Mouse (Mus musculus) hindbrain, embryonic 14.5 days (tissue): ENCODE measurements around the gene Serpinf1. TPM values are rescaled to one million over a fixed set of nuclear protein-coding genes. Genes with fewer than 3 reads are reported as not detected.

ENCODE experiments used
- ATAC-seq: fragments of 200-750 bp; cut with Nextera tagmentation; 2 replicates; pipeline ENCODE4 v1.8.0; 2017; ENCODE audit warnings: moderate number of reproducible peaks, mild to moderate bottlenecking, moderate TSS enrichment, moderate library complexity; ENCODE audit not compliant: low FRiP score
- DNase-seq: peaks from one replicate; pipeline ENCODE4 v3.0.0-alpha.2; 2015; ENCODE audit warnings: low spot score
- H3K27ac ChIP-seq: fragments of 300-500 bp; sonication (generic); 2 replicates; pipeline ENCODE4 v1.5.1; 2014; ENCODE audit warnings: mild to moderate bottlenecking, moderate library complexity
- H3K27me3 ChIP-seq: fragments of 300-500 bp; sonication (generic); 2 replicates; pipeline ENCODE4 v1.6.1; 2014; ENCODE audit warnings: mild to moderate bottlenecking, low read length, mixed read lengths; ENCODE audit not compliant: control insufficient read depth, insufficient read depth
- H3K36me3 ChIP-seq: fragments of 300-500 bp; sonication (generic); replicated peaks from 2 replicates; pipeline ENCODE4 v1.6.1; 2014; ENCODE audit not compliant: control insufficient read depth, insufficient read depth
- H3K4me1 ChIP-seq: fragments of 300-500 bp; sonication (generic); replicated peaks from 2 replicates; pipeline ENCODE4 v1.6.1; 2014; ENCODE audit warnings: antibody characterized with exemption, low read length, mixed read lengths; ENCODE audit not compliant: control insufficient read depth, insufficient read depth
- H3K4me2 ChIP-seq: fragments of 300-500 bp; sonication (generic); replicated peaks from 2 replicates; pipeline ENCODE4 v1.6.1; 2014; ENCODE audit warnings: mild to moderate bottlenecking, moderate library complexity
- H3K4me3 ChIP-seq: fragments of 300-500 bp; sonication (generic); replicated peaks from 2 replicates; pipeline ENCODE4 v1.5.1; 2014; ENCODE audit warnings: mild to moderate bottlenecking, low read length
- H3K9ac ChIP-seq: fragments of 300-500 bp; sonication (generic); 2 replicates; pipeline ENCODE4 v1.6.1; 2014
- H3K9me3 ChIP-seq: fragments of 300-500 bp; sonication (generic); 2 replicates; pipeline ENCODE4 v1.6.1; 2016; ENCODE audit warnings: low read length; ENCODE audit not compliant: control insufficient read depth
- WGBS: fragments of 180-500 bp; shearing (Covaris S2); extraction: QIAGEN DNeasy Blood & Tissue Kit; methylation state at CpG from one replicate; pipeline ENCODE4 v1.1.7; 2014; 5-methylcytosine and 5-hydroxymethylcytosine counted together
- polyA plus RNA-seq: library from polyadenylated mRNA; unstranded; fragments of >200 nt; fragmentation: Nextera tagmentation; extraction: Ambion mirVana; gene quantifications from 2 replicates; pipeline ENCODE4 v1.2.1, GENCODE M21; 2014

The Serpinf1 gene
- polyA plus RNA-seq, 1 experiment from 2014 or later, result 66.1 TPM

DNA sequence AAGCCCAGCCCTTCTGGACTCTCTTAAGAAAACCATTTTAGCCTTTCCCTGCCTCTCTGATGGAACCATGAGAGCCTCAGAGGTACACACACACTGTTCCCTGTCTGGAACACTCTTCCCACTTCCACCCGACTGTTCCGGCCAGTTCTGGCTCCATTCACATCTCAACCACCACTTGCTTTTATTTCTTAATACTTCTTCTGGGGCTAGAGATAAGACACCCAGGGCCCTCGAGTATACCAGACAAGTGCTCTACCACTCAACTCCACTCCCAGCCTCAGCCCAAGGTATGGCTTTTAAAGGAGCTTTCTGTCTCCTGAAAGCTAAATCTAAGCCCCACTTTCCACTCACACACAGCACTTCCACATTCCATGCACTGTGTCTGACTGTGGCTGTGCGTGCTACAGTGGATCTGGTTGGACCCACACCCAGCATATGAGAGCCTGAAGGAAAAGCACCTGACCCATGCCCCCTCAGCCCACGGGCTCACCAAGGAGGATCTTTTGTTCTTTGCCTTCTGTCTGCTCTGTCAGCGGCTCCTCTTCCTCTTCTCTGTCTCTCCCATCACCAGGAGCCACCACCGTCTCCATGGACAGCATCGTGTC, 27.9 kb upstream of the Serpinf1 start:
- Histone ChIP-seq H3K4me2 (no peak overlapping the region), H3K4me1 (peaks cover 14% of the 10 kb centered on the region), H3K36me3 (peaks cover 37% of the 10 kb centered on the region), H3K27ac (no peak overlapping the region), H3K27me3 (no peaks in the 10 kb centered on the region), H3K9me3 (no peaks in the 10 kb centered on the region), H3K9ac (no peak overlapping the region), H3K4me3 (no peak overlapping the region)
- no peak for DNase-seq
- 88% methylated on average over 8 of the region's 8 CpGs for WGBS
- ATAC-seq, result no peak

GRCm38 (mm10) chr11:75449695-75450094, 27.2 kb upstream of the Serpinf1 start:
- Histone ChIP-seq H3K9ac (no peak overlapping the region), H3K36me3 (peaks cover 43% of the 10 kb centered on the region)
- 81% methylated on average over 7 of the region's 7 CpGs for WGBS

DNA sequence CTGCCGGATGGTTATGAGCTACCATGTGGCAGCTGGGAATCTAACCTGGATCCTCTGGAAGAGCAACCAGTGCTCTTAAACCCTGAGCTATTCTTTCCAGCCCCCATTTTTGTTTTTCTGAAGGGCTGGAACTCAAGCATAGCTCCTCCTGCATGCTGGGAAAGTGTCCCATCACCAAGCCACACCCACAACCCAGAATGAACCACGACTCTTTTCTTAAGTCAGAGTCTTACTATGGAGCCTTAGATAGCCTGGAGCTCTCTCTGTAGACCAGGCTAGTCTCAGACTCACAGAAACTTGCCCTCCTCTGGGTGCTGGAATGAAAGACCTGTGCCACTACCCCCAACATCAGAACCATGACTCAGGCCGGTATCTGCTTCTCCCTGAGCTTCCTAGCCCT, 26.1 kb upstream of the Serpinf1 start:
- H3K4me1 ChIP-seq, result peaks cover 2% of the 10 kb centered on the region
- H3K4me3 ChIP-seq, result no peak overlapping the region
- no peak overlapping the region for H3K27ac ChIP-seq
- no peak for ATAC-seq
- H3K4me2 ChIP-seq, result no peak overlapping the region
- no peaks in the 10 kb centered on the region for H3K27me3 ChIP-seq
- H3K9me3 ChIP-seq, result no peaks in the 10 kb centered on the region
- H3K9ac ChIP-seq, result no peak overlapping the region
- peaks cover 43% of the 10 kb centered on the region for H3K36me3 ChIP-seq
- no peak for DNase-seq
- WGBS, result 86% methylated on average over 3 of the region's 3 CpGs

More at GRCm38 (mm10) chr11:75449695-75450094, 27.2 kb upstream of the Serpinf1 start:
- H3K9me3 ChIP-seq, result no peaks in the 10 kb centered on the region
- no peak for DNase-seq
- H3K27ac ChIP-seq, result no peak overlapping the region
- peaks cover 8% of the 10 kb centered on the region for H3K4me1 ChIP-seq
- H3K4me2 ChIP-seq, result no peak overlapping the region
- no peak overlapping the region for H3K4me3 ChIP-seq
- no peaks in the 10 kb centered on the region for H3K27me3 ChIP-seq
- ATAC-seq, result no peak

GRCm38 (mm10) chr11:75443711-75444110, 21.2 kb upstream of the Serpinf1 start:
- 30% methylated on average over 8 of the region's 8 CpGs for WGBS
- Histone ChIP-seq H3K9me3 (no peaks in the 10 kb centered on the region), H3K27me3 (no peaks in the 10 kb centered on the region), H3K4me1 (no peaks in the 10 kb centered on the region), H3K4me2 (no peak overlapping the region), H3K4me3 (no peak overlapping the region), H3K27ac (no peak overlapping the region), H3K36me3 (peaks cover 63% of the 10 kb centered on the region), H3K9ac (no peak overlapping the region)
- no peak for ATAC-seq
- DNase-seq, result no peak

GRCm38 (mm10) chr11:75441601-75442000, 19.1 kb upstream of the Serpinf1 start:
- no peak overlapping the region for H3K4me3 ChIP-seq
- no peak overlapping the region for H3K9ac ChIP-seq
- no peak overlapping the region for H3K4me2 ChIP-seq
- 74% methylated on average over 16 of the region's 16 CpGs for WGBS
- no peaks in the 10 kb centered on the region for H3K27me3 ChIP-seq
- no peak for DNase-seq
- no peak for ATAC-seq
- H3K27ac ChIP-seq, result no peak overlapping the region
- no peaks in the 10 kb centered on the region for H3K4me1 ChIP-seq
- H3K36me3 ChIP-seq, result peaks cover 47% of the 10 kb centered on the region
- no peaks in the 10 kb centered on the region for H3K9me3 ChIP-seq

DNA sequence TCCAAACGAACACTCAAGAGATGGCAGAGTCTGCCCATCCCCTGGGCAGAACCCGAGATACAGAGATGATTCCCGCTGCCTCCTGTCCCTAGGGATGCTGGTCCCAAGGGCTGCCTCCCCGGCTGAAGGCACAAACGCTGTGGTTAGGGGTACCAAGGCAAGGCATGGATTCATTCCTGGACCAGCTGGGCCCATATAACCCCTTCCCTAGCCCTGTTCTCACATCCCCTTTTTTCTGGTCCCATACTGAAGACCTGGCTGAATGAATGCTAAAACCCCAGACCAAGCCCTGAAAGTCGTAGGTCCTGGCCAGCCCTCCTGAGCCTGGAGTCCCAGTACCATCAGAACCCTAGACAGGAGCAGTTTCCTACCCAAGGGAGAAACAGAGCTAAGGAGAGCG, 18.5 kb upstream of the Serpinf1 start:
- Histone ChIP-seq H3K27ac (no peak overlapping the region), H3K36me3 (peaks cover 41% of the 10 kb centered on the region), H3K4me3 (no peak overlapping the region), H3K4me2 (no peak overlapping the region), H3K9me3 (no peaks in the 10 kb centered on the region), H3K9ac (no peak overlapping the region), H3K27me3 (no peaks in the 10 kb centered on the region), H3K4me1 (no peaks in the 10 kb centered on the region)
- ATAC-seq, result no peak
- 88% methylated on average over 7 of the region's 7 CpGs for WGBS
- no peak for DNase-seq

- ATAC-seq, result no peak
- Histone ChIP-seq H3K4me2 (no peak overlapping the region), H3K9me3 (no peaks in the 10 kb centered on the region), H3K9ac (no peak overlapping the region), H3K36me3 (peaks cover 31% of the 10 kb centered on the region), H3K4me1 (no peaks in the 10 kb centered on the region), H3K27me3 (no peaks in the 10 kb centered on the region), H3K4me3 (no peak overlapping the region), H3K27ac (no peak overlapping the region)
- 92% methylated on average over 1 of the region's 3 CpGs for WGBS
- DNase-seq, result no peak
These were observed 17.4 kb upstream of the Serpinf1 start for GRCm38 (mm10) chr11:75439951-75440350.

GRCm38 (mm10) chr11:75439363-75439762, 16.9 kb upstream of the Serpinf1 start, which contains the start of gene Serpinf2:
Gene Serpinf2 (minus strand): TSS chr11:75439591.
- Histone ChIP-seq H3K9me3 (no peaks in the 10 kb centered on the region), H3K4me3 (no peak within 1 kb of the TSS), H3K4me1 (no peaks in the 10 kb centered on the region), H3K9ac (no peak within 1 kb of the TSS), H3K27ac (no peak within 1 kb of the TSS), H3K36me3 (peaks cover 30% of the 10 kb centered on the region), H3K27me3 (no peaks in the 10 kb centered on the region), H3K4me2 (no peak within 1 kb of the TSS)
- 90% methylated on average over 6 of the region's 6 CpGs for WGBS
- DNase-seq, result no peak
- no peak for ATAC-seq

GRCm38 (mm10) chr11:75438804-75439203, 16.3 kb upstream of the Serpinf1 start:
- no peaks in the 10 kb centered on the region for H3K9me3 ChIP-seq
- H3K9ac ChIP-seq, result no peak overlapping the region
- DNase-seq (no peak), ATAC-seq (no peak)
- no peak overlapping the region for H3K27ac ChIP-seq
- 96% methylated on average over 3 of the region's 3 CpGs for WGBS
- H3K4me3 ChIP-seq, result no peak overlapping the region
- no peaks in the 10 kb centered on the region for H3K27me3 ChIP-seq
- H3K4me2 ChIP-seq, result no peak overlapping the region
- no peaks in the 10 kb centered on the region for H3K4me1 ChIP-seq
- H3K36me3 ChIP-seq, result peaks cover 30% of the 10 kb centered on the region

- no peak overlapping the region for H3K9ac ChIP-seq
- H3K36me3 ChIP-seq, result peaks cover 27% of the 10 kb centered on the region
- WGBS, result 86% methylated on average over 13 of the region's 13 CpGs
- H3K9me3 ChIP-seq, result no peaks in the 10 kb centered on the region
- H3K4me3 ChIP-seq, result no peak overlapping the region
- H3K4me2 ChIP-seq, result no peak overlapping the region
- H3K4me1 ChIP-seq, result no peaks in the 10 kb centered on the region
- no peaks in the 10 kb centered on the region for H3K27me3 ChIP-seq
- H3K27ac ChIP-seq, result no peak overlapping the region
- DNase-seq (no peak), ATAC-seq (no peak)
These were observed 15.7 kb upstream of the Serpinf1 start for GRCm38 (mm10) chr11:75438194-75438593.
